8 mouse cellular contexts compared by ENCODE assay signal in genomic region chr2:32353007-32353542, GRCm38 (mm10). TPM values are rescaled to one million over a fixed set of nuclear protein-coding genes. Genes with fewer than 3 reads are reported as not detected.
DNase-seq lines count a peak whose midpoint lies in the region; ATAC-seq and TF ChIP-seq lines count a peak whose summit lies in the region.

Gene Dnm1, minus strand, starts transcription at chr2:32353338.

- no peak for TF ChIP-seq CTCF in gastrocnemius, adult 2 months (IDR thresholded peaks at IDR 0.05)

- no peaks in the 10 kb centered on the region for H3K9me3 ChIP-seq in hindbrain, embryonic 16.5 days (ENCODE audit: control insufficient read depth, low read length)

- H3K4me1 ChIP-seq in hindbrain, embryonic 16.5 days (ENCODE audit: control insufficient read depth, insufficient read depth, low read depth, low read length) = peaks cover 21% of the 10 kb centered on the region

- 0 out of 2 replicates have a peak, but pooled peaks cover under 1% of the 10 kb centered on the region for H3K36me3 ChIP-seq in hindbrain, embryonic 16.5 days (ENCODE audit: control insufficient read depth, insufficient read depth, low read length)

- peak; percentile 92 for DNase-seq in ZHBTc4 (ENCODE audit: low read depth, low spot score)
- peak; percentile 96 to 98 for DNase-seq in cerebellum, postnatal 4 days (ENCODE audit: low spot score in 2 of 2)
- peak; percentile 94 for DNase-seq in gastrocnemius, adult 2 months
- peak; percentile 93 to 95 for DNase-seq in left cerebral cortex, adult 18-20 months (ENCODE audit: low spot score in 2 of 2)
- peak; percentile 92 to 95 for DNase-seq in lung, postnatal 4 days
- DNase-seq in retina, postnatal 7 days (ENCODE audit: low read depth, low spot score) = peak; percentile 86
- DNase-seq in urinary bladder, adult 2 months (ENCODE audit: low spot score) = peak; percentile 89

- WGBS in hindbrain, embryonic 16.5 days = 0% methylated on average over 51 of the region's 63 CpGs

- H3K4me3 ChIP-seq in gastrocnemius, adult 2 months = peak within 1 kb of the TSS; percentile 88
- peak within 1 kb of the TSS; percentile 63 for H3K4me3 ChIP-seq in hindbrain, embryonic 16.5 days (ENCODE audit: low read length)

- intact Hi-C loops in gastrocnemius, adult 2 months (cut with DNase I) = loop anchor here (5.0 kb wide), 2 partner anchors 46 to 134 kb away; no protein-coding TSS in a partner anchor

- no peaks in the 10 kb centered on the region for H3K27me3 ChIP-seq in hindbrain, embryonic 16.5 days (replicated peaks; ENCODE audit: control insufficient read depth, insufficient read depth, low read length)

- peak within 1 kb of the TSS; percentile 80 for H3K4me2 ChIP-seq in hindbrain, embryonic 16.5 days (ENCODE audit: low read length)

- H3K9ac ChIP-seq in hindbrain, embryonic 16.5 days (ENCODE audit: low read depth, low read length) = peak within 1 kb of the TSS; percentile 77

- peak within 1 kb of the TSS; percentile 85 for H3K27ac ChIP-seq in gastrocnemius, adult 2 months
- H3K27ac ChIP-seq in hindbrain, embryonic 16.5 days (ENCODE audit: low read depth, low read length) = peak within 1 kb of the TSS; percentile 95

- ATAC-seq in hindbrain, embryonic 16.5 days = peak; percentile 70

RNA-seq across cellular contexts. Expression of gene Dnm1, which starts in this region (rescaled TPM):
- 1 to 10 TPM; 3.7 to 8.2 TPM for total RNA-seq in gastrocnemius, adult 2 months (2021)
- polyA plus RNA-seq in hindbrain, embryonic 16.5 days (2015; fragmentation: Nextera tagmentation; extraction: Ambion mirVana) = 71.2 and 79.0 TPM in 2 replicates
- total RNA-seq in left cerebral cortex, adult 18-20 months (2021) = 1,000 to 10,000 TPM; 1,236 to 1,244 TPM
- 99.6 and 113 TPM in 2 replicates for polyA plus RNA-seq in urinary bladder, adult 2 months (2012; rRNA removed)

Comparison
In these comparisons a context has a peak if more than half of its experiments do, and no peak if none do; other contexts are left out.
1. Peak in every context shown above with its lines: DNase-seq, ATAC-seq, H3K4me3 ChIP-seq and H3K27ac ChIP-seq.
2. RNA of gene Dnm1 (total RNA-seq): 1,236 to 1,244 TPM in left cerebral cortex, adult 18-20 months; 3.7 to 8.2 TPM in gastrocnemius, adult 2 months; every median in the first group is over 100 times any median in the second.